Mouse (Mus musculus): Measurements from ENCODE around the gene Krtap28-13.

The Krtap28-13 gene

GRCm38 (mm10) chr1:83091268-83091667 lies 30.5 kb downstream of the Krtap28-13 start:
- no peak for DNase-seq (ENCODE audit: low spot score)

GRCm38 (mm10) chr1:83096935-83097334 lies 36.2 kb downstream of the Krtap28-13 start:
- no peak for DNase-seq (ENCODE audit: low spot score)

GRCm38 (mm10) chr1:83099160-83099559 lies 38.4 kb downstream of the Krtap28-13 start:
- DNase-seq (ENCODE audit: low spot score): no peak

GRCm38 (mm10) chr1:83099580-83100137 lies 38.9 kb downstream of the Krtap28-13 start:
- no peak for DNase-seq (ENCODE audit: low spot score)

- DNase-seq (ENCODE audit: low spot score): no peak
Measured at GRCm38 (mm10) chr1:83101891-83102290, 41.2 kb downstream of the Krtap28-13 start.

- no peak for DNase-seq (ENCODE audit: low spot score)
Measured at GRCm38 (mm10) chr1:83105464-83105863, 44.7 kb downstream of the Krtap28-13 start.

GRCm38 (mm10) chr1:83107410-83107978 lies 46.8 kb downstream of the Krtap28-13 start:
- DNase-seq (ENCODE audit: low spot score): no peak

- no peak for DNase-seq (ENCODE audit: low spot score)
Measured at GRCm38 (mm10) chr1:83110992-83111391, 50.3 kb downstream of the Krtap28-13 start.

Data from testis, postnatal 14 days (tissue).